Mouse (Mus musculus) liver, embryonic 14.5 days (tissue): ENCODE measurements around the gene Ddx25. TPM values are rescaled to one million over a fixed set of nuclear protein-coding genes. Genes with fewer than 3 reads are reported as not detected.

Experiments used
- ATAC-seq: fragments of 200-750 bp; cut with Nextera tagmentation; 2 replicates; pipeline ENCODE4 v1.8.0; 2017; ENCODE audit warnings: moderate number of reproducible peaks, mild to moderate bottlenecking, moderate library complexity; ENCODE audit not compliant: insufficient read depth
- DNase-seq, 3 experiments: peaks; one replicate each; pipeline ENCODE4 v3.0.0-alpha.2; 2012 to 2013; ENCODE audit warnings: low read depth in 3 of 3, low spot score in 3 of 3
- H3K27ac ChIP-seq: fragments of 300-500 bp; sonication (generic); 2 replicates; pipeline ENCODE4 v1.5.1; 2014; ENCODE audit warnings: moderate library complexity, mild to moderate bottlenecking, control low read depth, inconsistent platforms
- H3K27me3 ChIP-seq: fragments of 300-500 bp; sonication (generic); 2 replicates; pipeline ENCODE4 v1.6.1; 2014; ENCODE audit warnings: mild to moderate bottlenecking, low read length, moderate library complexity; ENCODE audit not compliant: control insufficient read depth, insufficient read depth
- H3K36me3 ChIP-seq: fragments of 300-500 bp; sonication (generic); replicated peaks from 2 replicates; pipeline ENCODE4 v1.6.1; 2014; ENCODE audit warnings: low read depth; ENCODE audit not compliant: control insufficient read depth, insufficient read depth
- H3K4me1 ChIP-seq, 2 experiments: fragments of 200-500 bp in 1 of 2; fragments of 300-500 bp in 1 of 2; sonication (generic) in 1 of 2; replicated peaks; 2 replicates each; pipeline ENCODE4 v1.6.1; 2012 to 2014; ENCODE audit warnings: antibody characterized with exemption in 1 of 2, inconsistent platforms in 1 of 2, low read length in 1 of 2; ENCODE audit not compliant: control insufficient read depth in 2 of 2, insufficient read depth in 2 of 2
- H3K4me2 ChIP-seq: fragments of 300-500 bp; sonication (generic); 2 replicates; pipeline ENCODE4 v1.6.1; 2014; ENCODE audit warnings: low read depth, mild to moderate bottlenecking, control low read depth, moderate library complexity
- H3K4me3 ChIP-seq, 2 experiments: fragments of 200-500 bp in 1 of 2; fragments of 300-500 bp in 1 of 2; sonication (generic) in 1 of 2; 2 replicates each; pipeline ENCODE4 v1.5.1; 2012 to 2014; ENCODE audit warnings: low read depth in 2 of 2, low read length in 2 of 2, mild to moderate bottlenecking in 2 of 2, control low read depth in 1 of 2, inconsistent platforms in 1 of 2, moderate library complexity in 1 of 2; ENCODE audit not compliant: insufficient read depth in 1 of 2
- H3K9ac ChIP-seq: fragments of 300-500 bp; sonication (generic); replicated peaks from 2 replicates; pipeline ENCODE4 v1.6.1; 2014; ENCODE audit warnings: mild to moderate bottlenecking, control low read depth, moderate library complexity
- H3K9me3 ChIP-seq: fragments of 300-500 bp; sonication (generic); 2 replicates; pipeline ENCODE4 v1.6.1; 2016; ENCODE audit warnings: low read length, mixed read lengths; ENCODE audit not compliant: control insufficient read depth
- CTCF ChIP-seq: IDR thresholded peaks from 2 replicates; pipeline ENCODE4 v1.5.1; 2016; ENCODE audit warnings: antibody characterized with exemption, low read depth, control low read depth
- EP300 ChIP-seq: IDR thresholded peaks from 2 replicates; pipeline ENCODE4 v1.6.1; 2016; ENCODE audit warnings: antibody characterized with exemption, low read depth
- WGBS: fragments of 180-500 bp; shearing (Covaris S2); extraction: QIAGEN DNeasy Blood & Tissue Kit; methylation state at CpG from one replicate; pipeline ENCODE4 v1.1.7; 2014; ENCODE audit not compliant: insufficient replicate concordance; 5-methylcytosine and 5-hydroxymethylcytosine counted together
- polyA plus RNA-seq, 2 experiments: library from polyadenylated mRNA; depleted of rRNA in 1 of 2; stranded (reverse) in 1 of 2; unstranded in 1 of 2; fragments of >200 nt; fragmentation: Nextera tagmentation in 1 of 2; extraction: Ambion mirVana in 1 of 2; gene quantifications; 2 replicates each; pipeline versions ENCODE4 v1.2.1 to v1.2.3; 2012 to 2014

The Ddx25 gene
- polyA plus RNA-seq (2012; rRNA removed) (0.10 and 0.15 TPM in 2 replicates), polyA plus RNA-seq (2014; fragmentation: Nextera tagmentation; extraction: Ambion mirVana) (0.17 and 0.19 TPM in 2 replicates)

- Histone ChIP-seq H3K36me3 (peaks cover 12% of the 10 kb centered on the region), H3K9ac (peak within 1 kb of the TSS; percentile 56), H3K27ac (no peak within 1 kb of the TSS), H3K9me3 (no peaks in the 10 kb centered on the region), H3K27me3 (peaks cover 34% of the 10 kb centered on the region), H3K4me2 (peak within 1 kb of the TSS; percentile 69), H3K4me3 (peak within 1 kb of the TSS; percentile 70 to 86), H3K4me1 (peaks cover 6 to 10% of the 10 kb centered on the region in 2 experiments)
- peak; percentile 27; the same call in 1 of the 2 replicates for ATAC-seq
- TF ChIP-seq CTCF (no peak), EP300 (no peak)
- WGBS = under 1% methylated on average over 58 of the region's 59 CpGs
- DNase-seq = no peak
These were observed at the start of gene Ddx25, which contains the start of gene Pus3 for GRCm38 (mm10) chr9:35558257-35559008. Gene Ddx25, minus strand, starts transcription at chr9:35558528. Gene Pus3, plus strand, starts transcription at chr9:35558595.

- no peak for DNase-seq
- Histone ChIP-seq H3K4me1 (no peaks in the 10 kb centered on the region), H3K4me2 (no peak overlapping the region), H3K9me3 (no peaks in the 10 kb centered on the region), H3K27ac (no peak overlapping the region), H3K4me3 (no peak overlapping the region), H3K9ac (no peak overlapping the region), H3K36me3 (no peaks in the 10 kb centered on the region), H3K27me3 (no peaks in the 10 kb centered on the region)
- 44% methylated on average over 8 of the region's 8 CpGs for WGBS
- no peak for ATAC-seq
- TF ChIP-seq EP300 (no peak), CTCF (no peak)
These were observed 49.5 kb upstream of the Ddx25 start for GRCm38 (mm10) chr9:35607647-35608405.

- TF ChIP-seq CTCF (peak; percentile 21; the same call in 1 of the 2 replicates), EP300 (no peak)
- Histone ChIP-seq H3K4me3 (no peak overlapping the region), H3K27ac (no peak overlapping the region), H3K4me1 (no peaks in the 10 kb centered on the region), H3K27me3 (no peaks in the 10 kb centered on the region), H3K9me3 (no peaks in the 10 kb centered on the region), H3K4me2 (no peak overlapping the region), H3K36me3 (no peaks in the 10 kb centered on the region), H3K9ac (no peak overlapping the region)
- DNase-seq = no peak
- no peak for ATAC-seq
- WGBS = 11% methylated on average over 2 of the region's 2 CpGs
These were observed 34.6 kb upstream of the Ddx25 start for GRCm38 (mm10) chr9:35592903-35593302.

- H3K4me2 ChIP-seq = no peak overlapping the region
- TF ChIP-seq EP300 = no peak
- no peak for TF ChIP-seq CTCF
- 6% methylated on average over 1 of the region's 1 CpGs for WGBS
These were observed 29.3 kb upstream of the Ddx25 start for GRCm38 (mm10) chr9:35587674-35588073.

GRCm38 (mm10) chr9:35574416-35574815 is 16.1 kb upstream of the Ddx25 start:
- no peak for ATAC-seq
- H3K4me1 ChIP-seq = peaks cover 0 to 4% of the 10 kb centered on the region in 2 experiments; a peak in 2 of 4 replicates

More at GRCm38 (mm10) chr9:35587674-35588073, 29.3 kb upstream of the Ddx25 start:
- H3K27ac ChIP-seq = no peak overlapping the region
- no peaks in the 10 kb centered on the region for H3K9me3 ChIP-seq
- no peaks in the 10 kb centered on the region for H3K36me3 ChIP-seq
- no peak overlapping the region for H3K9ac ChIP-seq
- H3K27me3 ChIP-seq = no peaks in the 10 kb centered on the region
- no peak overlapping the region for H3K4me3 ChIP-seq
- no peaks in the 10 kb centered on the region for H3K4me1 ChIP-seq
- no peak for ATAC-seq
- DNase-seq = no peak

More at GRCm38 (mm10) chr9:35574416-35574815, 16.1 kb upstream of the Ddx25 start:
- no peak for DNase-seq
- no peak overlapping the region for H3K27ac ChIP-seq
- H3K9ac ChIP-seq = no peak overlapping the region
- TF ChIP-seq CTCF = no peak
- TF ChIP-seq EP300 = no peak
- H3K4me3 ChIP-seq = no peak overlapping the region
- no peak overlapping the region for H3K4me2 ChIP-seq
- no peaks in the 10 kb centered on the region for H3K9me3 ChIP-seq
- no peaks in the 10 kb centered on the region for H3K36me3 ChIP-seq
- 8% methylated on average over 32 of the region's 32 CpGs for WGBS
- peaks cover 9% of the 10 kb centered on the region for H3K27me3 ChIP-seq
